In the genomic region with DNA sequence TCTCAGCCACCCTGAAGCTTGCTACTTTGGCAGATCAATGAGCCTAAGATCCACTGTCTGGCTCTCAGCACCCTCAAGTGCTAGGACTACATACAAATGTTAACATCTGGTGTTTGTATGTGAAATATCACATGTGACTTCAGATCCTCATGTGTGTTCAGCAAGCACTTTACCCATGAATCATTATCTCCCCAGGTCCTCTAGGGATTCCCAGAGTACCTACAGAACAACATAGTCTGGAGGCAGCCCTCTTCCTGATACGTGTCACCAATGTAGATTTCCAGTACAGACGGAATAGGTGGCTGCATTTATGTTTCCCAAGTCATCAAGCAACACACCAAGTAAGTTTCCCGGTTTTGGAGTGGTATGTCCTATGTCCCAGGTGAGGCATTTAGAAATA, we compare ENCODE assay signal across 8 mouse cellular contexts. TPM values are rescaled to one million over a fixed set of nuclear protein-coding genes. Genes with fewer than 3 reads are reported as not detected.
A peak's percentile ranks its signal among the peaks of the same experiment; 100 is the strongest.
DNase-seq lines count a peak whose midpoint lies in the region; ATAC-seq and TF ChIP-seq lines count a peak whose summit lies in the region.

No protein-coding gene starts in this region.

- peak overlapping the region; percentile 85 for H3K27ac ChIP-seq in lung, embryonic 15.5 days
- peak overlapping the region; percentile 10; the same call in 1 of the 2 replicates for H3K27ac ChIP-seq in bone marrow macrophage, adult 2 months (ENCODE audit: insufficient read depth, low read depth, low read length)
- H3K27ac ChIP-seq in forebrain, embryonic 10.5 days: peak overlapping the region; percentile 97
- H3K27ac ChIP-seq in limb, embryonic 14.5 days (replicated peaks; ENCODE audit: low read depth, low read length): peak overlapping the region; percentile 77

- no peaks in the 10 kb centered on the region for H3K9me3 ChIP-seq in lung, embryonic 15.5 days
- no peaks in the 10 kb centered on the region for H3K9me3 ChIP-seq in forebrain, embryonic 10.5 days
- no peaks in the 10 kb centered on the region for H3K9me3 ChIP-seq in limb, embryonic 14.5 days (ENCODE audit: control insufficient read depth, low read length)

- H3K9ac ChIP-seq in lung, embryonic 15.5 days: peak overlapping the region; percentile 64
- H3K9ac ChIP-seq in limb, embryonic 14.5 days (ENCODE audit: low read depth, low read length, severe bottlenecking): peak overlapping the region; percentile 73

- 0 out of 2 replicates have a peak, but pooled peaks cover 3% of the 10 kb centered on the region for H3K36me3 ChIP-seq in lung, embryonic 15.5 days
- H3K36me3 ChIP-seq in forebrain, embryonic 10.5 days (replicated peaks): peaks cover 21% of the 10 kb centered on the region
- H3K36me3 ChIP-seq in limb, embryonic 14.5 days (ENCODE audit: control insufficient read depth, insufficient read depth, low read length): no peaks in the 10 kb centered on the region

- WGBS in lung, embryonic 15.5 days: 1% methylated on average over 3 of the region's 3 CpGs
- WGBS in forebrain, embryonic 10.5 days: 3% methylated on average over 3 of the region's 3 CpGs
- WGBS in limb, embryonic 14.5 days: 0% methylated on average over 3 of the region's 3 CpGs

- H3K4me1 ChIP-seq in lung, embryonic 15.5 days: peaks cover 12% of the 10 kb centered on the region
- H3K4me1 ChIP-seq in bone marrow macrophage, adult 2 months (ENCODE audit: control insufficient read depth, insufficient read depth, low read length): peaks cover 3% of the 10 kb centered on the region; the same call in 1 of the 2 replicates
- H3K4me1 ChIP-seq in forebrain, embryonic 10.5 days: peaks cover 20% of the 10 kb centered on the region
- peaks cover 3% of the 10 kb centered on the region; the same call in 1 of the 2 replicates for H3K4me1 ChIP-seq in limb, embryonic 14.5 days (ENCODE audit: control insufficient read depth, insufficient read depth, low read length)

- ATAC-seq in lung, embryonic 15.5 days (ENCODE audit: borderline replicate concordance, extremely low read depth, low FRiP score, low TSS enrichment): no peak
- ATAC-seq in limb, embryonic 14.5 days (ENCODE audit: low FRiP score, low read depth): no peak

- TF ChIP-seq CTCF in bone marrow macrophage, adult 2 months (IDR thresholded peaks at IDR 0.05; ENCODE audit: low read depth, low read length): no peak

- no peak for TF ChIP-seq POLR2A in bone marrow macrophage, adult 2 months (IDR thresholded peaks at IDR 0.05; ENCODE audit: borderline replicate concordance, low read depth, low read length)
- no peak for TF ChIP-seq POLR2A in limb, embryonic 14.5 days (IDR thresholded peaks at IDR 0.05; ENCODE audit: borderline replicate concordance, extremely low read depth, insufficient read depth, insufficient read length)

- DNase-seq in lung, adult 18-20 months: no peak
- DNase-seq in forebrain, embryonic 10.5 days (ENCODE audit: extremely low spot score, low spot score): no peak
- no peak for DNase-seq in limb, embryonic 14.5 days (ENCODE audit: low spot score)
- DNase-seq in retina, embryonic 14.5 days (ENCODE audit: low spot score): peak; percentile 37
- no peak for DNase-seq in layer of hippocampus, adult 9-11 months
- no peak for DNase-seq in gastrocnemius, postnatal 25 days

- H3K4me2 ChIP-seq in lung, embryonic 15.5 days: peak overlapping the region; percentile 79
- H3K4me2 ChIP-seq in limb, embryonic 14.5 days (replicated peaks; ENCODE audit: low read depth, low read length, severe bottlenecking): peak overlapping the region; percentile 71

- no peaks in the 10 kb centered on the region for H3K27me3 ChIP-seq in lung, embryonic 15.5 days
- no peaks in the 10 kb centered on the region for H3K27me3 ChIP-seq in forebrain, embryonic 10.5 days (ENCODE audit: poor library complexity, severe bottlenecking)
- no peaks in the 10 kb centered on the region for H3K27me3 ChIP-seq in limb, embryonic 14.5 days (ENCODE audit: control insufficient read depth, insufficient read depth, low read length)

- peak overlapping the region; percentile 73 for H3K4me3 ChIP-seq in lung, embryonic 15.5 days
- H3K4me3 ChIP-seq in bone marrow macrophage, adult 2 months (ENCODE audit: insufficient read depth, low read length): peak overlapping the region; percentile 63
- H3K4me3 ChIP-seq in forebrain, embryonic 10.5 days: peak overlapping the region; percentile 91
- H3K4me3 ChIP-seq in limb, embryonic 14.5 days (replicated peaks; ENCODE audit: low read length): peak overlapping the region; percentile 75

RNA-seq across cellular contexts. Expression of a gene that starts 0.9 kb away (rescaled TPM):
- 67.5 and 71.1 TPM in 2 replicates for polyA plus RNA-seq in lung, embryonic 15.5 days (2015; fragmentation: Nextera tagmentation; extraction: Ambion mirVana)
- 23.5 and 28.6 TPM in 2 replicates for polyA plus RNA-seq in bone marrow macrophage, adult 2 months (2012; ENCODE audit: insufficient read depth, insufficient read length, missing spikeins)
- 81.2 and 83.1 TPM in 2 replicates for polyA plus RNA-seq in forebrain, embryonic 10.5 days (2016; fragmentation: Nextera tagmentation; extraction: Ambion mirVana)
- 23.2 and 29.2 TPM in 2 replicates for polyA plus RNA-seq in limb, embryonic 14.5 days (2012; rRNA removed)
- polyA plus RNA-seq in limb, embryonic 14.5 days (2014; fragmentation: Nextera tagmentation; extraction: Ambion mirVana): 40.6 and 43.0 TPM in 2 replicates
- total RNA-seq in gastrocnemius, postnatal 25 days (2021): under 1 TPM; 0.19 to 0.28 TPM

RNA-seq across cellular contexts. Expression of a gene that starts 29.4 kb away (rescaled TPM):
- polyA plus RNA-seq in lung, embryonic 15.5 days (2015; fragmentation: Nextera tagmentation; extraction: Ambion mirVana): 0.25 and 0.30 TPM in 2 replicates
- polyA plus RNA-seq in bone marrow macrophage, adult 2 months (2012; ENCODE audit: insufficient read depth, insufficient read length, missing spikeins): not detected in 2 replicates
- polyA plus RNA-seq in forebrain, embryonic 10.5 days (2016; fragmentation: Nextera tagmentation; extraction: Ambion mirVana): 1.2 and 1.4 TPM in 2 replicates
- polyA plus RNA-seq in limb, embryonic 14.5 days (2012; rRNA removed): 1.5 and 1.6 TPM in 2 replicates
- polyA plus RNA-seq in limb, embryonic 14.5 days (2014; fragmentation: Nextera tagmentation; extraction: Ambion mirVana): 2.9 and 3.1 TPM in 2 replicates
- under 1 TPM; 0.27 to 0.46 TPM for total RNA-seq in gastrocnemius, postnatal 25 days (2021)

Comparison
In these comparisons a context has a peak if more than half of its experiments do, and no peak if none do; other contexts are left out.
1. H3K27ac ChIP-seq: peak in every context shown above with its lines; median percentile 97 in forebrain, embryonic 10.5 days; 85 in lung, embryonic 15.5 days; 77 in limb, embryonic 14.5 days; 10 in bone marrow macrophage, adult 2 months.